Mouse (Mus musculus) neural tube, embryonic 11.5 days (tissue): ENCODE measurements around the gene Nubp2. TPM values are rescaled to one million over a fixed set of nuclear protein-coding genes. Genes with fewer than 3 reads are reported as not detected.

Experiments used
- ATAC-seq: fragments of 200-750 bp; cut with Nextera tagmentation; 2 replicates; pipeline ENCODE4 v1.8.0; 2017; ENCODE audit warnings: moderate number of reproducible peaks, mild to moderate bottlenecking, moderate TSS enrichment, moderate library complexity; ENCODE audit not compliant: insufficient read depth, low FRiP score, low TSS enrichment
- DNase-seq: peaks from one replicate; pipeline ENCODE4 v3.0.0-alpha.2; 2015; ENCODE audit warnings: low spot score
- H3K27ac ChIP-seq: fragments of 300-500 bp; sonication (generic); 2 replicates; pipeline ENCODE4 v1.5.1; 2014; ENCODE audit warnings: low read depth, mild to moderate bottlenecking, low read length
- H3K27me3 ChIP-seq: fragments of 300-500 bp; sonication (generic); 2 replicates; pipeline ENCODE4 v1.6.1; 2014; ENCODE audit warnings: mild to moderate bottlenecking, low read length, mixed read lengths; ENCODE audit not compliant: control insufficient read depth, insufficient read depth
- H3K36me3 ChIP-seq: fragments of 300-500 bp; sonication (generic); 2 replicates; pipeline ENCODE4 v1.6.1; 2014; ENCODE audit warnings: mild to moderate bottlenecking, low read length, moderate library complexity, mixed read lengths; ENCODE audit not compliant: control insufficient read depth, insufficient read depth
- H3K4me1 ChIP-seq: fragments of 300-500 bp; sonication (generic); 2 replicates; pipeline ENCODE4 v1.6.1; 2014; ENCODE audit warnings: low read length, mixed read lengths; ENCODE audit not compliant: control insufficient read depth, insufficient read depth
- H3K4me2 ChIP-seq: fragments of 300-500 bp; sonication (generic); 2 replicates; pipeline ENCODE4 v1.6.1; 2014; ENCODE audit warnings: low read depth, mild to moderate bottlenecking, moderate library complexity
- H3K4me3 ChIP-seq: fragments of 300-500 bp; sonication (generic); 2 replicates; pipeline ENCODE4 v1.5.1; 2014; ENCODE audit warnings: low read depth, low read length
- H3K9ac ChIP-seq: fragments of 300-500 bp; sonication (generic); 2 replicates; pipeline ENCODE4 v1.6.1; 2014; ENCODE audit warnings: mild to moderate bottlenecking, low read length
- H3K9me3 ChIP-seq: fragments of 300-500 bp; sonication (generic); 2 replicates; pipeline ENCODE4 v1.6.1; 2016; ENCODE audit warnings: low read length; ENCODE audit not compliant: control insufficient read depth
- WGBS: fragments of 180-500 bp; shearing (Covaris S2); extraction: QIAGEN DNeasy Blood & Tissue Kit; methylation state at CpG from one replicate; pipeline ENCODE4 v1.1.7; 2014; 5-methylcytosine and 5-hydroxymethylcytosine counted together
- polyA plus RNA-seq: library from polyadenylated mRNA; unstranded; fragments of >200 nt; fragmentation: Nextera tagmentation; extraction: Ambion mirVana; gene quantifications from 2 replicates; pipeline ENCODE4 v1.2.1, GENCODE M21; 2014

Nubp2 gene
- polyA plus RNA-seq = 82.3 and 88.8 TPM in 2 replicates

- Histone ChIP-seq H3K9me3 (no peaks in the 10 kb centered on the region), H3K27ac (0 out of 2 replicates have a peak within 1 kb of the TSS, but pooled peaks have one; percentile 34), H3K36me3 (peaks cover 11% of the 10 kb centered on the region), H3K4me3 (peak within 1 kb of the TSS; percentile 88), H3K4me2 (peak within 1 kb of the TSS; percentile 92), H3K27me3 (no peaks in the 10 kb centered on the region), H3K9ac (peak within 1 kb of the TSS; percentile 87), H3K4me1 (peaks cover 14% of the 10 kb centered on the region)
- DNase-seq (peak; percentile 96), ATAC-seq (peak; percentile 94)
- under 1% methylated on average over 62 of the region's 69 CpGs for WGBS
Measured at GRCm38 (mm10) chr17:24886134-24886931, at the start of gene Nubp2, which contains the start of gene Spsb3. Gene Nubp2 (minus strand): TSS chr17:24886349. Gene Spsb3 (plus strand): TSS chr17:24886643.

GRCm38 (mm10) chr17:24935666-24936065 lies 49.5 kb upstream of the Nubp2 start:
- Histone ChIP-seq H3K9ac (peak overlapping the region; percentile 0; the same call in 1 of the 2 replicates), H3K9me3 (no peaks in the 10 kb centered on the region), H3K36me3 (no peaks in the 10 kb centered on the region), H3K4me1 (peaks cover 12% of the 10 kb centered on the region), H3K27me3 (no peaks in the 10 kb centered on the region), H3K4me3 (peak overlapping the region; percentile 97), H3K4me2 (peak overlapping the region; percentile 78), H3K27ac (no peak overlapping the region)
- ATAC-seq = no peak
- no peak for DNase-seq

GRCm38 (mm10) chr17:24934926-24935325 lies 48.8 kb upstream of the Nubp2 start:
- no peak for ATAC-seq
- H3K27ac ChIP-seq = no peak overlapping the region
- H3K9me3 ChIP-seq = no peaks in the 10 kb centered on the region
- 91% methylated on average over 4 of the region's 4 CpGs for WGBS
- no peaks in the 10 kb centered on the region for H3K36me3 ChIP-seq
- no peaks in the 10 kb centered on the region for H3K27me3 ChIP-seq
- H3K4me1 ChIP-seq = peaks cover 12% of the 10 kb centered on the region
- no peak for DNase-seq
- no peak overlapping the region for H3K9ac ChIP-seq
- H3K4me3 ChIP-seq = no peak overlapping the region
- peak overlapping the region; percentile 78 for H3K4me2 ChIP-seq

- Histone ChIP-seq H3K9ac (no peak overlapping the region), H3K27ac (no peak overlapping the region), H3K4me3 (no peak overlapping the region), H3K9me3 (no peaks in the 10 kb centered on the region), H3K36me3 (no peaks in the 10 kb centered on the region), H3K4me2 (no peak overlapping the region), H3K4me1 (peaks cover 12% of the 10 kb centered on the region), H3K27me3 (no peaks in the 10 kb centered on the region)
- ATAC-seq (no peak), DNase-seq (no peak)
- 69% methylated on average over 4 of the region's 4 CpGs for WGBS
Measured at GRCm38 (mm10) chr17:24933163-24933562, 47.0 kb upstream of the Nubp2 start.

- Histone ChIP-seq H3K4me1 (peaks cover 12% of the 10 kb centered on the region), H3K4me3 (no peak overlapping the region), H3K9me3 (no peaks in the 10 kb centered on the region), H3K9ac (no peak overlapping the region), H3K36me3 (no peaks in the 10 kb centered on the region), H3K4me2 (no peak overlapping the region), H3K27me3 (no peaks in the 10 kb centered on the region), H3K27ac (no peak overlapping the region)
- DNase-seq (no peak), ATAC-seq (no peak)
- 95% methylated on average over 4 of the region's 4 CpGs for WGBS
Measured at GRCm38 (mm10) chr17:24932431-24932830, 46.3 kb upstream of the Nubp2 start.

- Histone ChIP-seq H3K9ac (no peak overlapping the region), H3K27me3 (no peaks in the 10 kb centered on the region), H3K4me3 (no peak overlapping the region), H3K36me3 (peaks cover 9% of the 10 kb centered on the region), H3K4me2 (no peak overlapping the region), H3K27ac (no peak overlapping the region), H3K4me1 (no peaks in the 10 kb centered on the region; the same call in 1 of the 2 replicates), H3K9me3 (no peaks in the 10 kb centered on the region)
- DNase-seq = no peak
- 93% methylated on average over 1 of the region's 1 CpGs for WGBS
- ATAC-seq = no peak
Measured at GRCm38 (mm10) chr17:24929506-24929905, 43.4 kb upstream of the Nubp2 start.

- Histone ChIP-seq H3K27me3 (no peaks in the 10 kb centered on the region), H3K36me3 (peaks cover 26% of the 10 kb centered on the region), H3K9ac (no peak overlapping the region), H3K4me3 (no peak overlapping the region), H3K4me2 (no peak overlapping the region), H3K27ac (no peak overlapping the region), H3K4me1 (no peaks in the 10 kb centered on the region), H3K9me3 (no peaks in the 10 kb centered on the region)
- DNase-seq (no peak), ATAC-seq (no peak)
- 97% methylated on average over 1 of the region's 1 CpGs for WGBS
Measured at GRCm38 (mm10) chr17:24923246-24923645, 37.1 kb upstream of the Nubp2 start.

GRCm38 (mm10) chr17:24913984-24914383 lies 27.8 kb upstream of the Nubp2 start:
- H3K4me2 ChIP-seq = no peak overlapping the region
- H3K4me3 ChIP-seq = no peak overlapping the region
- no peaks in the 10 kb centered on the region for H3K27me3 ChIP-seq
- DNase-seq (no peak), ATAC-seq (no peak)
- H3K9me3 ChIP-seq = no peaks in the 10 kb centered on the region
- no peaks in the 10 kb centered on the region for H3K4me1 ChIP-seq
- H3K27ac ChIP-seq = no peak overlapping the region
- H3K9ac ChIP-seq = no peak overlapping the region
- peaks cover 16% of the 10 kb centered on the region for H3K36me3 ChIP-seq

GRCm38 (mm10) chr17:24907591-24907990 lies 21.4 kb upstream of the Nubp2 start:
- ATAC-seq (no peak), DNase-seq (no peak)
- Histone ChIP-seq H3K36me3 (peaks cover 23% of the 10 kb centered on the region), H3K27ac (no peak overlapping the region), H3K4me3 (no peak overlapping the region), H3K4me1 (no peaks in the 10 kb centered on the region), H3K9me3 (no peaks in the 10 kb centered on the region), H3K4me2 (no peak overlapping the region), H3K9ac (no peak overlapping the region), H3K27me3 (no peaks in the 10 kb centered on the region)
- WGBS = 96% methylated on average over 2 of the region's 2 CpGs
